Mouse (Mus musculus): ENCODE results near the gene Tnr. TPM values are rescaled to one million over a fixed set of nuclear protein-coding genes. Genes with fewer than 3 reads are reported as not detected.

Gene Tnr
- polyA plus RNA-seq, 1 experiment = not detected

DNA sequence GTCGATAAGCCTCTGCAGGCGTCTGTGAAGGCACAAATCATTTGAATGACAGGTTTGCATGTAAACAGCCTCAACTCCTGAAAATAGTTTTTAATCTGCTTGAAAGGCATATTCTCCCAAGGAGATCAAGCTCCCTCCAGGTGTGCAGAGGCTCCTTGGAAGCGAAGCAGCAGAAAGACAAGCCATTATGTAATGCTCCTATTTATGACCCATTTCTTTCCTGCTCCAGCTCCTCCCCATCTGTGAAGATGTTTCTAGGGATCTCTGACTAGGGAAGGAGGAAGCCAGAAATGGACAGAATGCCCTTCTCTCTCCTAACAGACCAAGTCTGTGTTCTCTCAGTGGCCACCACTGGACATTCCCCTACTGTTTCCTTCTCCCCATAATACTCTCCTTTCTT is 38.0 kb downstream of the Tnr start:
- Histone ChIP-seq H3K4me3 (ENCODE audit: insufficient read depth, low read length) (no peak overlapping the region), H3K27ac (ENCODE audit: insufficient read depth, low read depth, low read length) (no peak overlapping the region), H3K4me1 (ENCODE audit: control insufficient read depth, insufficient read depth, low read length) (no peaks in the 10 kb centered on the region)
- TF ChIP-seq POLR2A (IDR thresholded peaks at IDR 0.05; ENCODE audit: borderline replicate concordance, low read depth, low read length) (no peak), CTCF (IDR thresholded peaks at IDR 0.05; ENCODE audit: low read depth, low read length) (no peak)

DNA sequence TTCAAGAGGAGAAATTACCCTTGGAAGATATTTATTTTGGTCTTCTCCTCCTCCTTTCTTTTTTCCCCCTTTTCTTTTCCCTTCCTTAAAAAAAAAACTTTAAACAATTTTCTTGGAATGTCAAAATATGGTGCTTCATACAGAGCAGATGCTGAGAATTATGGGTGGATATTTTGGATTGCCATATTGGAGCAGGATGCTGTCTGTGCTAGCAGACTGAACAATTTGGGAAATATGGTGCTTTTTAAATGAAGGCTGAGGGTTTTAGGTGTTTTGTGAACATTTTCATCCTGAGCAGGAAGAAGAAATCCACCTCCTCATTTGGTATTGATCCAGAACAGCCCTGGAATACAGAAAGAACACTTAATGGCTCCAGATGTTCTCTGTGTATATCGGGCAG is 41.6 kb downstream of the Tnr start:
- TF ChIP-seq CTCF (IDR thresholded peaks at IDR 0.05; ENCODE audit: low read depth, low read length) (no peak), POLR2A (IDR thresholded peaks at IDR 0.05; ENCODE audit: borderline replicate concordance, low read depth, low read length) (no peak)
- H3K4me1 ChIP-seq (ENCODE audit: control insufficient read depth, insufficient read depth, low read length) = no peaks in the 10 kb centered on the region
- H3K27ac ChIP-seq (ENCODE audit: insufficient read depth, low read depth, low read length) = no peak overlapping the region
- H3K4me3 ChIP-seq (ENCODE audit: insufficient read depth, low read length) = no peak overlapping the region

DNA sequence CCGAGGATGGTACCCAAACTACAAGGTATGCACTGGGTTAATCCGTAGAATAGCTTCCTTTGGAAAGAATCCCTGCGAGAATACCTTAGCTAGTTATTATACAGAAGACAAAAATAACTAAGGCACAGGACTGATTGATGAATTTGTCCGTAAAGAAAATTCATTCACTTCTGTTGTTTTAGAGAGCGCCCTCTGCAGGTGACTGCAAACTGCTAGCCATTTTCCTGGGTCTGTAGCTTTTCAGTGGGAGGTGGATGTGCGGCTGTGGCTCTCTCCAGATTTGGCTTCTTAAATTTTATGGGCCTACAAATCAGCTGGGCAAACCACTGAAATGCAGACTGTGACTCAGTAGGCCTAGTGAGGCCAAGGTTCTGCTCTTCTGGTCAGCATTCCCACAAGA is 42.5 kb downstream of the Tnr start:
- TF ChIP-seq CTCF (IDR thresholded peaks at IDR 0.05; ENCODE audit: low read depth, low read length) (peak; percentile 27; the same call in 1 of the 2 replicates), POLR2A (IDR thresholded peaks at IDR 0.05; ENCODE audit: borderline replicate concordance, low read depth, low read length) (no peak)
- H3K4me3 ChIP-seq (ENCODE audit: insufficient read depth, low read length) = no peak overlapping the region
- no peaks in the 10 kb centered on the region for H3K4me1 ChIP-seq (ENCODE audit: control insufficient read depth, insufficient read depth, low read length)
- H3K27ac ChIP-seq (ENCODE audit: insufficient read depth, low read depth, low read length) = no peak overlapping the region

DNA sequence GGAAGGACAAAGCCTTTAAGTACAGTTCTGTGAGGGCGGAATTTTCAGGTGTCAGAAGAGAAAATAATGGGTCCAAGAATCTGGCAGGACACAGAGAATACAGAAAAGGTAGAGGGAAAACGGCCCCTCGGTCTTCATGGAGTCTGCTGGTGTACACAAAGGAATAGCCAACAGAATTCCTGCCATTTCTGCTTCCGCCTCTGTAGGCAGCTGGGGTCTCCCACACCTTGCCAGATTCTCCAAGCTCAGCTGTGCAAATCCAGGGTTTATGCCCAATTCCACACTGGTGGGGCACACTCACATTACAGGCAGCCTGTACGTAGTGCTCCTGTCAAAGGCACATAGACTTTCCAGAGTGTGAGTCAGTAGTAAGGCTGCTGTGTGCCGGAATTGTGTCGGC is 43.6 kb downstream of the Tnr start:
- Histone ChIP-seq H3K4me1 (ENCODE audit: control insufficient read depth, insufficient read depth, low read length) (no peaks in the 10 kb centered on the region), H3K4me3 (ENCODE audit: insufficient read depth, low read length) (no peak overlapping the region), H3K27ac (ENCODE audit: insufficient read depth, low read depth, low read length) (no peak overlapping the region)
- TF ChIP-seq POLR2A (IDR thresholded peaks at IDR 0.05; ENCODE audit: borderline replicate concordance, low read depth, low read length) (no peak), CTCF (IDR thresholded peaks at IDR 0.05; ENCODE audit: low read depth, low read length) (no peak)

DNA sequence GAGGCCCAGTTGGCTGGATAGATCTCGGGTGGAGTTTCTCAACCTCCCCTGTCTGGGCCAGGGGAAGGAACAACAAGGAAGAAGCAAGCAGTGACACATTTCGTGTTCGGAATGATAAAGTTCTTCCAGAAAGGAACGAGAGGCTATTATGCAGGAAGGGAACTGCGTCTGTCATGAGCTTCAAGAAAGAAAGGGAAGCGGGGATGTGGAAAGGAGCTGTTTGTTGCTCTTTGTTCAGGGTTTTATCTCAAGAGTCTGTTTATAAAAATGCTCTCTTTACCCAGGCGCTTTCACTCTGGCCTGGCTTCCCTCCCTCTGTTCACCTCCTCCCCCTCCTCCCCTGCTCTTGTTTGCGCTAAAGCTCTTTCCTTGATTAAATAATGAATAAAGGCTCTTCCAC is 46.7 kb downstream of the Tnr start:
- no peak for TF ChIP-seq CTCF (IDR thresholded peaks at IDR 0.05; ENCODE audit: low read depth, low read length)
- no peak for TF ChIP-seq POLR2A (IDR thresholded peaks at IDR 0.05; ENCODE audit: borderline replicate concordance, low read depth, low read length)
- Histone ChIP-seq H3K27ac (ENCODE audit: insufficient read depth, low read depth, low read length) (no peak overlapping the region), H3K4me3 (ENCODE audit: insufficient read depth, low read length) (no peak overlapping the region), H3K4me1 (ENCODE audit: control insufficient read depth, insufficient read depth, low read length) (no peaks in the 10 kb centered on the region)

DNA sequence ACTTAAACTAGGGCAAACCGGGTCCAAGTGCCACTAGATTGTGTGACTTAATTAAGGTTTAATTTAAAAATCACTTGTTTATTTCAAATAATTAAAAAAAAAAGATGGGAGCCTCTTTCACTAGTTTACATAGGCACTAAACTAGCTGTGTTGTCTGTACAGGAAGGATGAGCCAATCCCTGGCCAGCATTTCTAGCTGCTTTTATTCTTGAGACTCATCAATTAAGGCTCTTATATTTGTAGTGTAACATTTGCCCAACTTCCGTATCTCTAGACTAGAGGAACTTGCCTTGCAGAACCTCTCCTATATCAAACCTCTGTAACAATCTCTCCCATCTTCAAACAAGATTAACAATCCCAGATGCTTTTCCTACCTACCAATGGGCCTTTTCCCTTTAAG is 47.3 kb downstream of the Tnr start:
- H3K4me3 ChIP-seq (ENCODE audit: insufficient read depth, low read length) = no peak overlapping the region
- H3K27ac ChIP-seq (ENCODE audit: insufficient read depth, low read depth, low read length) = no peak overlapping the region
- H3K4me1 ChIP-seq (ENCODE audit: control insufficient read depth, insufficient read depth, low read length) = no peaks in the 10 kb centered on the region
- TF ChIP-seq POLR2A (IDR thresholded peaks at IDR 0.05; ENCODE audit: borderline replicate concordance, low read depth, low read length) = no peak
- TF ChIP-seq CTCF (IDR thresholded peaks at IDR 0.05; ENCODE audit: low read depth, low read length) = no peak

DNA sequence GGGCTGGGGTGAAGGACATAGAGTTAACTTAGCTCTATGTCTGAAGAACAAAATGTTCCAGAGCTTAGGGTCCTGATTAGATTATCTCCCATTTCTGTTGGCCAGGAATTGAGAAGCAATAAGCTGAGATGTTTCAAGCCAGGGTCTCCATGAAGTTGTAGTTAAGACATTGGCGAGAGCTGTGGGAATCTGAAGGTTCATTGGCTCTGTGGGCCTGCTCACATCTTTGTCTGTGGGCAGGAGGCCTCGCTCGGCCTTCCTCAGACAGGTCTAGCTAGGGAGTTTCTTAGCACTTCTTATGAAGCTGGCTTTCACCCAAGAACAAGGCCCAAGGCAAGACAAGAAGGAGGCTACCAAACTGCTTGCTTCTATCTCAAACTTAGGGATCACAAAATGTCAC is 48.4 kb downstream of the Tnr start:
- Histone ChIP-seq H3K27ac (ENCODE audit: insufficient read depth, low read depth, low read length) (no peak overlapping the region), H3K4me3 (ENCODE audit: insufficient read depth, low read length) (no peak overlapping the region), H3K4me1 (ENCODE audit: control insufficient read depth, insufficient read depth, low read length) (no peaks in the 10 kb centered on the region)
- TF ChIP-seq CTCF (IDR thresholded peaks at IDR 0.05; ENCODE audit: low read depth, low read length) = no peak
- no peak for TF ChIP-seq POLR2A (IDR thresholded peaks at IDR 0.05; ENCODE audit: borderline replicate concordance, low read depth, low read length)

DNA sequence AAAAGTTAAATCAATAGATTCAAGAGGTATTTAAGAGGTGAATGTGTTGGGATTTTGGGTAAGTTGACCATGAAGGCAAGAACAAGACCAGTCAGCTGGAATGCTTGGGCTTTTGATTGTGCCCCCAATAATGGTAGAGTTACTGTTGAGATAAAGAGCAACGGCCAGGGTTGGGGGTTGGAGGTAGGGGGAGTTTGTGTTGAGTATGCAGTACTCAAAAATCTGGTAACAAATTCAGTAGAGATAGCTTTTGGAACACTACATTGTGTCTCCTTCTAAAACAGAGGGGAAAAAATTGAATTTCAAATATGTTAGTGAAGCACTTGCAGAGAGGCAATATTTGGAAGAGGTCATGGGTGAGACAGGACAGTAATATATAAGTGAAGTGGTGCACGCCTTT is 49.5 kb downstream of the Tnr start:
- no peak overlapping the region for H3K4me3 ChIP-seq (ENCODE audit: insufficient read depth, low read length)
- H3K4me1 ChIP-seq (ENCODE audit: control insufficient read depth, insufficient read depth, low read length) = no peaks in the 10 kb centered on the region
- TF ChIP-seq CTCF (IDR thresholded peaks at IDR 0.05; ENCODE audit: low read depth, low read length) (no peak), POLR2A (IDR thresholded peaks at IDR 0.05; ENCODE audit: borderline replicate concordance, low read depth, low read length) (no peak)
- H3K27ac ChIP-seq (ENCODE audit: insufficient read depth, low read depth, low read length) = no peak overlapping the region

DNA sequence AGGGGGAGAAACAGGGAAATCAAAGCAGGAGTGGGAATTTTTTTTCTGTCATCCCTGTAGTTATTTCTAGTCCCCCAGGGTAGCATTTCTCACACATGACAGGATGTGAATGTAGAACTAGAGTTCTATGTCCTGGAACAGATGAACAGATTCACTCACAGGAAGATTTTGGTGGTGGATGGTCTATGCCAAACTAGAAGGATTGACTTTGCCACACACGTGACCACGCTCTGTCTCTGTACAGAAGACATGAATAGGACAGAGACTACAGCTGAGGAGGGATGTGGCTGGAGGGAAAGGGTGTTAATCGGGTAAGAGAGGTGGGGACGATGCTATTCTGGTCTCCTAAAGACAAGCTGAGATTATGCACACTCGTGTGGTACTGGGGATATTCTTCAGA is 51.1 kb downstream of the Tnr start:
- H3K4me1 ChIP-seq (ENCODE audit: control insufficient read depth, insufficient read depth, low read length) = no peaks in the 10 kb centered on the region
- H3K27ac ChIP-seq (ENCODE audit: insufficient read depth, low read depth, low read length) = no peak overlapping the region
- TF ChIP-seq POLR2A (IDR thresholded peaks at IDR 0.05; ENCODE audit: borderline replicate concordance, low read depth, low read length) = no peak
- TF ChIP-seq CTCF (IDR thresholded peaks at IDR 0.05; ENCODE audit: low read depth, low read length) = no peak
- no peak overlapping the region for H3K4me3 ChIP-seq (ENCODE audit: insufficient read depth, low read length)

DNA sequence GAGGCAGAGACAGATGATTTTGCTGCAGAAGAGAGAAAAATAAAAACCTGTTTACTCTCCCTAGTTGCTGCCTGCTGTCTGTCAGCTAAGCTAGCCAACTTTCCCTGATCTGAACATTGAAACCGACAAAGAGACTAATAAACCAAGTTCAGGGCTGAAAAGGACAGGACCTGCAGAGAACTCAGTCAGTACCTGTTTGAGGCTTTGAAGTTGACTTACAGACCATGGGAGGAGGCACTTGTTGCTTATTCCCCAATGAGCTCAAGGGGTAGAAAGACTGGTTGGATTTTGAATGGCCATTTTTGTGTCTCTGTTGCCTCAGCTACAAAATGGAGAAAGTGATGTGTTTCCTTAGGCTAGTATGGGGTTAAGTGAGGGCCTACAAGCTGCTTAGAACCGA is 52.7 kb downstream of the Tnr start:
- TF ChIP-seq CTCF (IDR thresholded peaks at IDR 0.05; ENCODE audit: low read depth, low read length) = no peak
- no peak for TF ChIP-seq POLR2A (IDR thresholded peaks at IDR 0.05; ENCODE audit: borderline replicate concordance, low read depth, low read length)
- Histone ChIP-seq H3K4me3 (ENCODE audit: insufficient read depth, low read length) (no peak overlapping the region), H3K4me1 (ENCODE audit: control insufficient read depth, insufficient read depth, low read length) (no peaks in the 10 kb centered on the region), H3K27ac (ENCODE audit: insufficient read depth, low read depth, low read length) (no peak overlapping the region)

DNA sequence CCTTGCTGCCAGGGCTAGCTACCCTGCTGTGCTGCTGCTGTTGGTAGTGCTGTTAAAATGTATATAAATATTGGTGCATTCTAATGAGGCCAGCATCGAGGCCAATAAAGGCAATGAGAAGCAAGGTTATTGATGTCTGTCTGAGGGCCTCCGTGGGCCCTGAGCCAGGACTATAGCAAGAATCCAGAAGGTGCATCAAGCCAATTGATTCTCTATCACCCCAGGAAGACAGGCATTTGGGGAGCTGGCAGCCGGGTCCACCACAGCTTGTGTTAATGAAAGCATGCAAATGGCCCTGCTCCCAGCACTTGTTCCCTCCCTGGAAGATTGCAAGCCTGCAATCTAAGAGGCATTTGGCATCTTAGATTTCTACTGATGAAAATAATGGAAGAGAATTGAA is 54.8 kb downstream of the Tnr start:
- Histone ChIP-seq H3K4me1 (ENCODE audit: control insufficient read depth, insufficient read depth, low read length) (peaks cover 2% of the 10 kb centered on the region), H3K4me3 (ENCODE audit: insufficient read depth, low read length) (no peak overlapping the region), H3K27ac (ENCODE audit: insufficient read depth, low read depth, low read length) (no peak overlapping the region)
- TF ChIP-seq POLR2A (IDR thresholded peaks at IDR 0.05; ENCODE audit: borderline replicate concordance, low read depth, low read length) (no peak), CTCF (IDR thresholded peaks at IDR 0.05; ENCODE audit: low read depth, low read length) (no peak)

Data from bone marrow macrophage, adult 2 months (primary cell).